Mouse (Mus musculus): ENCODE measurements around the gene Ube2h. TPM values are rescaled to one million over a fixed set of nuclear protein-coding genes. Genes with fewer than 3 reads are reported as not detected.
A peak's percentile ranks its signal among the peaks of the same experiment; 100 is the strongest.
"Not testable (repeated sequence)": the region's sequence is repeated elsewhere in the genome, so short reads cannot be mapped to it uniquely, and the experiment has no call there.

Ube2h gene
- polyA plus RNA-seq, 1 experiment from 2014 or later, result 28.3 TPM

- H3K4me3 ChIP-seq, result no peak overlapping the region
- 85% methylated on average over 5 of the region's 5 CpGs for WGBS
- no peaks in the 10 kb centered on the region for H3K9me3 ChIP-seq
- no peaks in the 10 kb centered on the region for H3K36me3 ChIP-seq (replicated peaks)
- no peak for DNase-seq (ENCODE audit: extremely low spot score, low spot score)
- no peaks in the 10 kb centered on the region for H3K27me3 ChIP-seq (ENCODE audit: poor library complexity, severe bottlenecking)
- no peak overlapping the region for H3K27ac ChIP-seq
- peaks cover 6% of the 10 kb centered on the region; the same call in 1 of the 2 replicates for H3K4me1 ChIP-seq
Measured at GRCm38 (mm10) chr6:30319216-30319615, 14.9 kb upstream of the Ube2h start.

GRCm38 (mm10) chr6:30312006-30312405 is 7.7 kb upstream of the Ube2h start:
- no peak for DNase-seq (ENCODE audit: extremely low spot score, low spot score)
- H3K9me3 ChIP-seq, result peaks cover 10% of the 10 kb centered on the region
- WGBS, result 90% methylated on average over 1 of the region's 1 CpGs
- H3K36me3 ChIP-seq (replicated peaks), result no peaks in the 10 kb centered on the region
- no peak overlapping the region for H3K4me3 ChIP-seq
- peaks cover 15% of the 10 kb centered on the region for H3K4me1 ChIP-seq
- no peaks in the 10 kb centered on the region for H3K27me3 ChIP-seq (ENCODE audit: poor library complexity, severe bottlenecking)
- no peak overlapping the region for H3K27ac ChIP-seq

- H3K27me3 ChIP-seq (ENCODE audit: poor library complexity, severe bottlenecking), result no peaks in the 10 kb centered on the region
- H3K4me1 ChIP-seq, result peaks cover 27% of the 10 kb centered on the region
- H3K9me3 ChIP-seq, result peaks cover 8% of the 10 kb centered on the region
- H3K4me3 ChIP-seq, result no peak overlapping the region
- no peak for DNase-seq (ENCODE audit: extremely low spot score, low spot score)
- WGBS, result 37% methylated on average over 4 of the region's 4 CpGs
- peak overlapping the region; percentile 75 for H3K27ac ChIP-seq
- no peaks in the 10 kb centered on the region for H3K36me3 ChIP-seq (replicated peaks)
Measured at GRCm38 (mm10) chr6:30308751-30309150, 4.4 kb upstream of the Ube2h start.

- WGBS, result 82% methylated on average over 9 of the region's 9 CpGs
- Histone ChIP-seq H3K27ac (peak overlapping the region; percentile 75), H3K27me3 (ENCODE audit: poor library complexity, severe bottlenecking) (no peaks in the 10 kb centered on the region), H3K36me3 (replicated peaks) (no peaks in the 10 kb centered on the region), H3K4me1 (peaks cover 36% of the 10 kb centered on the region), H3K4me3 (no peak overlapping the region), H3K9me3 (no peaks in the 10 kb centered on the region)
- DNase-seq (ENCODE audit: extremely low spot score, low spot score), result peak; percentile 20
Measured at GRCm38 (mm10) chr6:30307691-30308090, 3.4 kb upstream of the Ube2h start.

GRCm38 (mm10) chr6:30303771-30304398 is 454 bp downstream of the Ube2h start:
- under 1% methylated on average over 47 of the region's 66 CpGs for WGBS

GRCm38 (mm10) chr6:30302781-30303631 is 1.3 kb downstream of the Ube2h start:
- Histone ChIP-seq H3K27ac (peak overlapping the region; percentile 88), H3K27me3 (ENCODE audit: poor library complexity, severe bottlenecking) (no peaks in the 10 kb centered on the region), H3K4me1 (peaks cover 62% of the 10 kb centered on the region), H3K4me3 (peak overlapping the region; percentile 72), H3K9me3 (no peaks in the 10 kb centered on the region), H3K36me3 (replicated peaks) (peaks cover 5% of the 10 kb centered on the region)
- WGBS, result under 1% methylated on average over 11 of the region's 11 CpGs
- DNase-seq (ENCODE audit: extremely low spot score, low spot score), result peak; percentile 31

More at GRCm38 (mm10) chr6:30303771-30304398, 454 bp downstream of the Ube2h start:
- not testable (repeated sequence) for DNase-seq (ENCODE audit: extremely low spot score, low spot score); H3K27me3 ChIP-seq (ENCODE audit: poor library complexity, severe bottlenecking); H3K9me3 ChIP-seq; H3K36me3 ChIP-seq (replicated peaks)
- peak overlapping the region; percentile 72 for H3K4me3 ChIP-seq
- H3K4me1 ChIP-seq, result peaks cover 70% of the 10 kb centered on the region
- peak overlapping the region; percentile 88 for H3K27ac ChIP-seq

GRCm38 (mm10) chr6:30302156-30302555 is 2.2 kb downstream of the Ube2h start:
- Histone ChIP-seq H3K27me3 (ENCODE audit: poor library complexity, severe bottlenecking) (no peaks in the 10 kb centered on the region), H3K36me3 (replicated peaks) (peaks cover 14% of the 10 kb centered on the region), H3K27ac (peak overlapping the region; percentile 83), H3K4me1 (peaks cover 55% of the 10 kb centered on the region), H3K4me3 (peak overlapping the region; percentile 72), H3K9me3 (no peaks in the 10 kb centered on the region)
- no peak for DNase-seq (ENCODE audit: extremely low spot score, low spot score)
- 10% methylated on average over 4 of the region's 4 CpGs for WGBS

GRCm38 (mm10) chr6:30300901-30301300 is 3.4 kb downstream of the Ube2h start:
- peak overlapping the region; percentile 83 for H3K27ac ChIP-seq
- peak overlapping the region; percentile 72 for H3K4me3 ChIP-seq
- H3K27me3 ChIP-seq (ENCODE audit: poor library complexity, severe bottlenecking), result no peaks in the 10 kb centered on the region
- DNase-seq (ENCODE audit: extremely low spot score, low spot score), result no peak
- H3K36me3 ChIP-seq (replicated peaks), result peaks cover 26% of the 10 kb centered on the region
- H3K4me1 ChIP-seq, result peaks cover 55% of the 10 kb centered on the region
- 2% methylated on average over 7 of the region's 7 CpGs for WGBS
- H3K9me3 ChIP-seq, result no peaks in the 10 kb centered on the region

- Histone ChIP-seq H3K27ac (peak overlapping the region; percentile 83), H3K9me3 (no peaks in the 10 kb centered on the region), H3K27me3 (ENCODE audit: poor library complexity, severe bottlenecking) (no peaks in the 10 kb centered on the region), H3K36me3 (replicated peaks) (peaks cover 31% of the 10 kb centered on the region), H3K4me1 (peaks cover 52% of the 10 kb centered on the region), H3K4me3 (peak overlapping the region; percentile 72)
- 0% methylated on average over 5 of the region's 5 CpGs for WGBS
- DNase-seq (ENCODE audit: extremely low spot score, low spot score), result peak; percentile 82
Measured at GRCm38 (mm10) chr6:30300372-30300771, 4.0 kb downstream of the Ube2h start.

- peaks cover 34% of the 10 kb centered on the region for H3K36me3 ChIP-seq (replicated peaks)
- H3K27ac ChIP-seq, result no peak overlapping the region
- 87% methylated on average over 5 of the region's 5 CpGs for WGBS
- no peaks in the 10 kb centered on the region for H3K27me3 ChIP-seq (ENCODE audit: poor library complexity, severe bottlenecking)
- no peaks in the 10 kb centered on the region for H3K9me3 ChIP-seq
- peak overlapping the region; percentile 72; the same call in 1 of the 2 replicates for H3K4me3 ChIP-seq
- peaks cover 46% of the 10 kb centered on the region for H3K4me1 ChIP-seq
- DNase-seq (ENCODE audit: extremely low spot score, low spot score), result no peak
Measured at GRCm38 (mm10) chr6:30299683-30300082, 4.7 kb downstream of the Ube2h start.

- Histone ChIP-seq H3K27ac (no peak overlapping the region), H3K27me3 (ENCODE audit: poor library complexity, severe bottlenecking) (no peaks in the 10 kb centered on the region), H3K4me1 (peaks cover 43% of the 10 kb centered on the region), H3K36me3 (replicated peaks) (peaks cover 39% of the 10 kb centered on the region), H3K4me3 (no peak overlapping the region), H3K9me3 (no peaks in the 10 kb centered on the region)
- DNase-seq (ENCODE audit: extremely low spot score, low spot score), result no peak
- 83% methylated on average over 1 of the region's 1 CpGs for WGBS
Measured at GRCm38 (mm10) chr6:30299116-30299515, 5.2 kb downstream of the Ube2h start.

- Histone ChIP-seq H3K27ac (no peak overlapping the region), H3K27me3 (ENCODE audit: poor library complexity, severe bottlenecking) (no peaks in the 10 kb centered on the region), H3K36me3 (replicated peaks) (peaks cover 73% of the 10 kb centered on the region), H3K4me1 (no peaks in the 10 kb centered on the region), H3K4me3 (no peak overlapping the region), H3K9me3 (no peaks in the 10 kb centered on the region)
- no peak for DNase-seq (ENCODE audit: extremely low spot score, low spot score)
- 94% methylated on average over 2 of the region's 2 CpGs for WGBS
Measured at GRCm38 (mm10) chr6:30292579-30292978, 11.8 kb downstream of the Ube2h start.

GRCm38 (mm10) chr6:30287958-30288357 is 16.4 kb downstream of the Ube2h start:
- H3K27me3 ChIP-seq (ENCODE audit: poor library complexity, severe bottlenecking), result no peaks in the 10 kb centered on the region
- H3K9me3 ChIP-seq, result no peaks in the 10 kb centered on the region
- H3K4me1 ChIP-seq, result no peaks in the 10 kb centered on the region
- H3K27ac ChIP-seq, result no peak overlapping the region
- H3K36me3 ChIP-seq (replicated peaks), result peaks cover 76% of the 10 kb centered on the region
- 95% methylated on average over 6 of the region's 6 CpGs for WGBS
- H3K4me3 ChIP-seq, result no peak overlapping the region
- DNase-seq (ENCODE audit: extremely low spot score, low spot score), result no peak

Data from forebrain, embryonic 10.5 days (tissue).